Mouse (Mus musculus) midbrain, embryonic 14.5 days (tissue): ENCODE data around the gene Ppp1r1c. TPM values are rescaled to one million over a fixed set of nuclear protein-coding genes. Genes with fewer than 3 reads are reported as not detected.

Source experiments
- ATAC-seq: fragments of 200-750 bp; cut with Nextera tagmentation; 2 replicates; pipeline ENCODE4 v1.8.0; 2017; ENCODE audit warnings: moderate number of reproducible peaks, moderate library complexity; ENCODE audit not compliant: low FRiP score, low TSS enrichment
- DNase-seq: peaks from one replicate; pipeline ENCODE4 v3.0.0-alpha.2; 2015
- H3K27ac ChIP-seq: fragments of 300-500 bp; sonication (generic); replicated peaks from 2 replicates; pipeline ENCODE4 v1.5.1; 2014; ENCODE audit warnings: mild to moderate bottlenecking, low read depth, low read length, moderate library complexity
- H3K27me3 ChIP-seq: fragments of 300-500 bp; sonication (generic); 2 replicates; pipeline ENCODE4 v1.6.1; 2014; ENCODE audit warnings: low read length, control low read depth, mixed read lengths; ENCODE audit not compliant: control insufficient read depth, insufficient read depth
- H3K36me3 ChIP-seq: fragments of 300-500 bp; sonication (generic); 2 replicates; pipeline ENCODE4 v1.6.1; 2014; ENCODE audit warnings: low read length, control low read depth; ENCODE audit not compliant: control insufficient read depth, insufficient read depth
- H3K4me1 ChIP-seq: fragments of 300-500 bp; sonication (generic); 2 replicates; pipeline ENCODE4 v1.6.1; 2014; ENCODE audit warnings: mild to moderate bottlenecking, antibody characterized with exemption, low read length, control low read depth; ENCODE audit not compliant: control insufficient read depth, insufficient read depth
- H3K4me2 ChIP-seq: fragments of 300-500 bp; sonication (generic); 2 replicates; pipeline ENCODE4 v1.6.1; 2014; ENCODE audit warnings: mild to moderate bottlenecking, low read length, moderate library complexity
- H3K4me3 ChIP-seq: fragments of 300-500 bp; sonication (generic); replicated peaks from 2 replicates; pipeline ENCODE4 v1.5.1; 2014; ENCODE audit warnings: low read depth, low read length
- H3K9ac ChIP-seq: fragments of 300-500 bp; sonication (generic); replicated peaks from 2 replicates; pipeline ENCODE4 v1.6.1; 2014; ENCODE audit warnings: mild to moderate bottlenecking, low read length, moderate library complexity
- H3K9me3 ChIP-seq: fragments of 300-500 bp; sonication (generic); 2 replicates; pipeline ENCODE4 v1.6.1; 2016; ENCODE audit warnings: low read length, control low read depth, mixed read lengths; ENCODE audit not compliant: control insufficient read depth
- WGBS: fragments of 180-500 bp; shearing (Covaris S2); extraction: QIAGEN DNeasy Blood & Tissue Kit; methylation state at CpG from one replicate; pipeline ENCODE4 v1.1.7; 2014; 5-methylcytosine and 5-hydroxymethylcytosine counted together
- polyA plus RNA-seq: library from polyadenylated mRNA; unstranded; fragments of >200 nt; fragmentation: Nextera tagmentation; extraction: Ambion mirVana; gene quantifications from 2 replicates; pipeline ENCODE4 v1.2.1, GENCODE M21; 2014

Ppp1r1c gene
- polyA plus RNA-seq, 1 experiment from 2014 or later: 4.5 TPM

GRCm38 (mm10) chr2:79683258-79683657 lies 24.3 kb upstream of the Ppp1r1c start:
- H3K27ac ChIP-seq: no peak overlapping the region
- DNase-seq (no peak), ATAC-seq (no peak)
- H3K9ac ChIP-seq: no peak overlapping the region
- H3K9me3 ChIP-seq: no peaks in the 10 kb centered on the region
- H3K4me1 ChIP-seq: no peaks in the 10 kb centered on the region
- no peak overlapping the region for H3K4me2 ChIP-seq
- no peaks in the 10 kb centered on the region for H3K27me3 ChIP-seq
- no peak overlapping the region for H3K4me3 ChIP-seq
- WGBS: 82% methylated on average over 4 of the region's 4 CpGs
- H3K36me3 ChIP-seq: no peaks in the 10 kb centered on the region

GRCm38 (mm10) chr2:79690838-79691237 lies 16.7 kb upstream of the Ppp1r1c start:
- Histone ChIP-seq H3K4me3 (no peak overlapping the region), H3K27ac (no peak overlapping the region), H3K4me1 (no peaks in the 10 kb centered on the region), H3K9ac (no peak overlapping the region), H3K27me3 (no peaks in the 10 kb centered on the region), H3K9me3 (no peaks in the 10 kb centered on the region), H3K36me3 (no peaks in the 10 kb centered on the region), H3K4me2 (no peak overlapping the region)
- ATAC-seq (no peak), DNase-seq (no peak)
- WGBS: 86% methylated on average over 3 of the region's 3 CpGs

GRCm38 (mm10) chr2:79695190-79695589 lies 12.4 kb upstream of the Ppp1r1c start:
- H3K27ac ChIP-seq: no peak overlapping the region
- H3K4me2 ChIP-seq: no peak overlapping the region
- ATAC-seq: no peak
- no peaks in the 10 kb centered on the region for H3K4me1 ChIP-seq
- no peak overlapping the region for H3K9ac ChIP-seq
- H3K4me3 ChIP-seq: no peak overlapping the region
- no peak for DNase-seq
- WGBS: 93% methylated on average over 4 of the region's 4 CpGs
- no peaks in the 10 kb centered on the region for H3K36me3 ChIP-seq
- no peaks in the 10 kb centered on the region for H3K9me3 ChIP-seq
- no peaks in the 10 kb centered on the region for H3K27me3 ChIP-seq

- no peak overlapping the region for H3K27ac ChIP-seq
- no peak overlapping the region for H3K4me2 ChIP-seq
- no peaks in the 10 kb centered on the region for H3K36me3 ChIP-seq
Measured at GRCm38 (mm10) chr2:79695939-79696338, 11.6 kb upstream of the Ppp1r1c start.

GRCm38 (mm10) chr2:79696478-79697230 lies 10.9 kb upstream of the Ppp1r1c start:
- no peak overlapping the region for H3K4me2 ChIP-seq
- no peak for ATAC-seq
- H3K27me3 ChIP-seq: no peaks in the 10 kb centered on the region
- no peak overlapping the region for H3K27ac ChIP-seq
- no peaks in the 10 kb centered on the region for H3K4me1 ChIP-seq
- no peaks in the 10 kb centered on the region for H3K9me3 ChIP-seq
- no peak overlapping the region for H3K9ac ChIP-seq
- 89% methylated on average over 10 of the region's 10 CpGs for WGBS
- no peaks in the 10 kb centered on the region for H3K36me3 ChIP-seq
- H3K4me3 ChIP-seq: no peak overlapping the region
- no peak for DNase-seq

More at GRCm38 (mm10) chr2:79695939-79696338, 11.6 kb upstream of the Ppp1r1c start:
- Histone ChIP-seq H3K9ac (no peak overlapping the region), H3K27me3 (no peaks in the 10 kb centered on the region), H3K9me3 (no peaks in the 10 kb centered on the region), H3K4me3 (no peak overlapping the region), H3K4me1 (no peaks in the 10 kb centered on the region)
- WGBS: 92% methylated on average over 12 of the region's 12 CpGs
- DNase-seq (no peak), ATAC-seq (no peak)

- H3K27ac ChIP-seq: no peak overlapping the region
- H3K4me3 ChIP-seq: no peak overlapping the region
- no peaks in the 10 kb centered on the region for H3K4me1 ChIP-seq
- ATAC-seq (no peak), DNase-seq (no peak)
- H3K4me2 ChIP-seq: no peak overlapping the region
- H3K9ac ChIP-seq: no peak overlapping the region
- H3K9me3 ChIP-seq: no peaks in the 10 kb centered on the region
- 80% methylated on average over 2 of the region's 2 CpGs for WGBS
- no peaks in the 10 kb centered on the region for H3K27me3 ChIP-seq
- H3K36me3 ChIP-seq: no peaks in the 10 kb centered on the region
Measured at GRCm38 (mm10) chr2:79698166-79698565, 9.4 kb upstream of the Ppp1r1c start.

GRCm38 (mm10) chr2:79704773-79705172 lies 2.8 kb upstream of the Ppp1r1c start:
- 87% methylated on average over 2 of the region's 2 CpGs for WGBS
- H3K4me1 ChIP-seq: no peaks in the 10 kb centered on the region
- no peak overlapping the region for H3K9ac ChIP-seq
- no peak overlapping the region for H3K4me3 ChIP-seq
- DNase-seq (no peak), ATAC-seq (no peak)
- H3K9me3 ChIP-seq: no peaks in the 10 kb centered on the region
- H3K27me3 ChIP-seq: no peaks in the 10 kb centered on the region
- no peak overlapping the region for H3K27ac ChIP-seq
- H3K4me2 ChIP-seq: no peak overlapping the region
- H3K36me3 ChIP-seq: no peaks in the 10 kb centered on the region

- WGBS: 91% methylated on average over 3 of the region's 3 CpGs
- H3K4me2 ChIP-seq: no peak overlapping the region
- H3K9ac ChIP-seq: no peak overlapping the region
- H3K9me3 ChIP-seq: no peaks in the 10 kb centered on the region
- no peaks in the 10 kb centered on the region for H3K27me3 ChIP-seq
- no peak for ATAC-seq
- no peaks in the 10 kb centered on the region for H3K36me3 ChIP-seq
- H3K4me1 ChIP-seq: no peaks in the 10 kb centered on the region
- DNase-seq: no peak
- no peak overlapping the region for H3K4me3 ChIP-seq
- no peak overlapping the region for H3K27ac ChIP-seq
Measured at GRCm38 (mm10) chr2:79713662-79714091, 6.1 kb downstream of the Ppp1r1c start.

GRCm38 (mm10) chr2:79714745-79715144 lies 7.2 kb downstream of the Ppp1r1c start:
- ATAC-seq: no peak
- WGBS: 81% methylated on average over 6 of the region's 6 CpGs
- H3K4me3 ChIP-seq: no peak overlapping the region
- DNase-seq: no peak
- no peak overlapping the region for H3K4me2 ChIP-seq
- no peak overlapping the region for H3K27ac ChIP-seq
- no peaks in the 10 kb centered on the region for H3K36me3 ChIP-seq
- H3K9me3 ChIP-seq: no peaks in the 10 kb centered on the region
- H3K4me1 ChIP-seq: no peaks in the 10 kb centered on the region
- no peaks in the 10 kb centered on the region for H3K27me3 ChIP-seq
- no peak overlapping the region for H3K9ac ChIP-seq
